Mouse (Mus musculus): ENCODE data around the gene Fbxo10. TPM values are rescaled to one million over a fixed set of nuclear protein-coding genes. Genes with fewer than 3 reads are reported as not detected.
"Not testable (repeated sequence)": the region's sequence is repeated elsewhere in the genome, so short reads cannot be mapped to it uniquely, and the experiment has no call there.

Fbxo10 gene
- total RNA-seq, 4 experiments from 2014 or later: 40.8 to 49.0 (median 45.1) TPM

DNA sequence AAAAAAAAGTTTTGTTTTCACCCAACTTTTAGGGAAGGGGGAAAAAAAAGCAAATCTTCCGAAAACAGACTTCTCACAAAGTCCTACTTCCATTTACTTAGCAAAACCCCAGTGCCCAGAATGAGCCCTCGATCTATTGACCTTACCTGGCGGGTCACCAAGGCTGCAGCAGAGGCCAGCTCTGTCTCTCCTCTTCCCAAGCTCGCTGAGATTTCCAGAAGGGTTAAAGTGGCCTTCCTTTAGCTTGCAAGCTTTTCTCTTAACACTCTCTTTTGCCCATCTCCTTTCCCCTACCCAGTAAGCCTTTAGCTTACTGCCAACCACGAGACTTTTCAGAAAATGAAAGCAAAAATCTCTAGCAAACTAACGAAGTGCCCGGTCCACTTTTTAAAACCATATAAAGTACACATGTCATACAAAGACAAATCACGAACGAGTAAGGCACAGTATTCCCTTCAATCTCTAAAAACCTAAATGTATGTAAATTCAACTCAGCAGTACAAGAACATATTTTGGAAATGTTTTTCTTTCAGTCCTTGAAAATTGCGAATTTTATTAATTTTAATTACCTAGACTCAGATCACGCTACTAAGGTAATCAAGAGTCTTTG, 73.5 kb downstream of the Fbxo10 start:
- DNase-seq (ENCODE audit: low spot score in 2 of 2): no peak

DNA sequence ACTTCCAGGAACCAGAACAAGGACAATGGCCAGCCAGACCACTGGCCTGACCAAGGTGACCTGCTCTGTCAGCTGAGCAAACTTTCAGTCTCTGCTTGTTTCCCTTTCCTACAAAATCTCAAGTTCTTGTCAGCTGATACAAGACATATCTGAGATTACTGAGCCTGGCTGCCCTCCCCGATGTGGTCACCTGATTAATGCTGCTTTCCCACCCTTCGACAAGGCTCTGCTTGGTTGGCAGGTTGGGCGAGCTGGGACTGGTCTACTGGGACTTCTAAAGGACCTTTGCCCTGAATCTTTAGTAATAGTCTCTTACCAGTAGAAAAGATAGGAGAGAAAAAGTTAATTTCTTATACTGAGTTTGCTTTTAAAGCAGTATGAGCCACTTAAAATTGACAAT, 79.0 kb downstream of the Fbxo10 start:
- DNase-seq (ENCODE audit: low spot score in 2 of 2): no peak

- DNase-seq (ENCODE audit: low spot score in 2 of 2): no peak
Observed at GRCm38 (mm10) chr4:45000001-45000400, 84.4 kb downstream of the Fbxo10 start.

DNA sequence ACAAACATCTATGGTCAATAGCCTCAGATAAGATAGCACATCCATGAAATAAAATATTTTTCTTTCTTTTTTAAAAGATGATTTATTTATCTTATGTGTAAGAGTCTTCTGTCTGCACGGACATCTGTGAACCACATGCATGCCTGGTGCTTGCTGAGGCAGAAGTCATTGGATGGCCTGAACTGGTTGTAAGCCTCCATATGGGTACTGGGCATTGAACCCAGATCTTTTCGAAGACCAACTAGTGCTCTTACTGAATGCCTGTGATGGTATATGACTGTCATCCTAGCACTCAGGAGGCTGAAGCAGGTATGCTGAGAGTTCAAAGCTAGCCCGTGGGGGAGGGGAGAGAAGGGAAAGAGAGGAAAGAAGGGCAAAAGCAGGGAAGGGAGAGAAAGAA, 86.3 kb downstream of the Fbxo10 start:
- no peak for DNase-seq (ENCODE audit: low spot score in 2 of 2)

GRCm38 (mm10) chr4:44994776-44995175, 89.6 kb downstream of the Fbxo10 start:
- no peak for DNase-seq (ENCODE audit: low spot score in 2 of 2)

DNA sequence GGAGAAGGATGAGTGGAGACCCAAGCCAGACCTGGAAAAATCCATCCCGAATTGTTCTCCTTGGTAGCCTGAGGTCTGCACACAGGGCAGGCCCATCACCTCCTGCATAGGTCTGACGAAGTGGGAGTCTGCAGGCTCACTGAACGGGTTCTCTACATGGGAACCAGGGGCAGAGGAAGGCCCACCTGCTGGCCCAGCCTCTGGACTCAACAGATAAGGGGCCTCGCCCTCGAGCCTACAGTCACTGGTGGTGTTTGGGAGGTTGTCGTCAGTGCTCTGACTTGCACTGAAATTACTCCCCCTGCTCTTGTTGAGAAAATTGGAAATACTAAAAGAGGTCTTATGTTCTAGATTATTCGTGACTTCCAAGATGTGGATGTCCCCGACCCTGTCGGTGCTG, 90.6 kb downstream of the Fbxo10 start:
- no peak for DNase-seq (ENCODE audit: low spot score in 2 of 2)

GRCm38 (mm10) chr4:44993179-44993578, 91.2 kb downstream of the Fbxo10 start:
- not testable (repeated sequence) for DNase-seq (ENCODE audit: low spot score in 2 of 2)

GRCm38 (mm10) chr4:44992330-44992729, 92.1 kb downstream of the Fbxo10 start:
- DNase-seq (ENCODE audit: low spot score in 2 of 2): not testable (repeated sequence)

DNA sequence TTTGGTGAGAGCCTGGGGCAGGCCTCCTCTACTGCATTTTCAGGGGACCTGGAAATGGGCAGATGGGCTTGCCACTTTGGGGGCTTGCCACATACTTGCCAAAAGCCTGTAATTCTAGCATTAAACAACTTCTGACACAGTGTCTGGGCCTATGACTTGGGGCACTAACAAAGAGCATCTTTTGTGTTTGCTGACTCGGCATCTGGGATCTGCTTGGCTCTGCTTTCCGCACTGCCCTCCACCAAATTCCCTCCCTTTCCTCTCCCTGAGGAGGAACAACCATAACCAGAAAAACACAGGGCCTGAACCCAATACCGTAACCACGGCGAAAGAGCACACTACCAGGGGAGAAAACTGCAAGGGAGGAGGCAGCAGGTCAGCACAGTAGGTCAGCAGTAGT, 93.8 kb downstream of the Fbxo10 start:
- no peak for DNase-seq (ENCODE audit: low spot score in 2 of 2)

Other genes starting within 250 kb of the Fbxo10 start
- gene Grhpr, start 103.2 kb downstream of the Fbxo10 start, total RNA-seq (2022): 10 to 100 TPM; 25.5 to 33.4 (median 30.7) TPM
- gene Zbtb5, start 72.2 kb downstream of the Fbxo10 start, total RNA-seq (2022): 10 to 100 TPM in 1 of 4 experiments, 1 to 10 TPM in 3; 9.4 to 10.6 (median 9.7) TPM
- 10 to 100 TPM in 3 of 4 experiments, 1 to 10 TPM in 1; 9.1 to 12.0 (median 11.4) TPM for gene Polr1e, start 66.0 kb downstream of the Fbxo10 start, total RNA-seq (2022)
- 10 to 100 TPM; 56.8 to 69.2 (median 64.7) TPM for gene Tomm5, start 23.5 kb upstream of the Fbxo10 start, total RNA-seq (2022)
- 10 to 100 TPM; 10.0 to 14.9 (median 12.5) TPM for gene Frmpd1, start 100.3 kb upstream of the Fbxo10 start, total RNA-seq (2022)
- gene Trmt10b, start 212.5 kb upstream of the Fbxo10 start, total RNA-seq (2022): 10 to 100 TPM; 10.5 to 19.0 (median 17.0) TPM

All from layer of hippocampus, adult 8-10 months (tissue).